Mouse (Mus musculus) right cerebral cortex, postnatal 14 days (tissue): Measurements from ENCODE around the gene Hnrnpa1.
"Not testable (repeated sequence)": the region's sequence is repeated elsewhere in the genome, so short reads cannot be mapped to it uniquely, and the experiment has no call there.

ENCODE experiments used
- DNase-seq: peaks from one replicate; pipeline ENCODE4 v3.0.0; 2022

Hnrnpa1 gene

DNA sequence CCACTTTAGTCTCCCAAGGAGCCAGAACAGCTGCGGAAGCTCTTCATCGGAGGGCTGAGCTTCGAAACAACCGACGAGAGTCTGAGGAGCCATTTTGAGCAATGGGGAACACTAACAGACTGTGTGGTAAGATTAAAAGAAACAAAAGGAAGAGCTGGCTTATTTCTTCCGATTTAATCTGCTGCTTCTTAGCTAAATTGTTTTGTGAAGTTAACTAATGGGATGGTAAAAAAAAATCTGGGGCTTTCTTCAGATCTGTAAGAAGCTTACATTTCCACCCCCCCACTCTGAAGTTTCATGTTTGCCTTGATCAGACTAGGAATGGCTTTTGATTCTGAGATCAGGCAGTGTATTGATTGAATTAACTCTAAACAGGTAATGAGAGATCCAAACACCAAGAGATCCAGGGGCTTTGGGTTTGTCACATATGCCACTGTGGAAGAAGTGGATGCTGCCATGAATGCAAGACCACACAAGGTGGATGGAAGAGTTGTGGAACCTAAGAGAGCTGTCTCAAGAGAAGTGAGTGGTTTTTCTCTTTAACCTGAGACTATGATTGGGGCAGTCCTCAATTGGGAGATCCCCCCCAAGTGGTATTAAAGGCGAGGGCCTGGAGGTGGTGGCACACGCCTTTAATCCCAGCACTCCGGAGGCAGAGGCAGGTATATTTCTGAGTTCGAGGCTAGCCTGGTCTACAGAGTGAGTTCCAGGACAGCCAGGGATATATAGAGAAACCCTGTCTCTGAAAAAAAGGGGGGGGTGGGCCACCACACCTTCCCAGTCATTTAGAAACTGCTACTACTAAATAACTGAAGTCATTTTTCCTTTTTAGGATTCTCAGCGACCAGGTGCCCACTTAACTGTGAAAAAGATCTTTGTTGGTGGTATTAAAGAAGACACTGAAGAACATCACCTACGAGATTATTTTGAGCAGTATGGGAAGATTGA, 1.1 kb downstream of the Hnrnpa1 start:
- not testable (repeated sequence) for DNase-seq

DNA sequence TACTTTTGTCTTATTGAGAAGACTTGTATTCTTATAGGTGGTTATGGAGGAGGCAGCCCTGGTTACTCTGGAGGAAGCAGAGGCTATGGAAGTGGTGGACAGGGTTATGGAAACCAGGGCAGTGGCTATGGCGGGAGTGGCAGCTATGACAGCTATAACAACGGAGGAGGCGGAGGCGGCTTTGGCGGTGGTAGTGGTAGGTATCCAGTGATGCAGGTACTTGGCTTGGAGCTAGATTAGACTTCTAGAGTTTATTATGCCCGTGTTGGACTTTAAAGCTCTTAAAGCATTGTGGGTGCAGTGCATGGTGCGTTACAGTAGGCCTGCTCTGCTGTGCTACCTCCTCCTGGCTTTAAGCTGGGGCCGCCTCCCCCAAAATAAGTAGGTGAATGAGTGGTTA, 2.7 kb downstream of the Hnrnpa1 start:
- no peak for DNase-seq

DNA sequence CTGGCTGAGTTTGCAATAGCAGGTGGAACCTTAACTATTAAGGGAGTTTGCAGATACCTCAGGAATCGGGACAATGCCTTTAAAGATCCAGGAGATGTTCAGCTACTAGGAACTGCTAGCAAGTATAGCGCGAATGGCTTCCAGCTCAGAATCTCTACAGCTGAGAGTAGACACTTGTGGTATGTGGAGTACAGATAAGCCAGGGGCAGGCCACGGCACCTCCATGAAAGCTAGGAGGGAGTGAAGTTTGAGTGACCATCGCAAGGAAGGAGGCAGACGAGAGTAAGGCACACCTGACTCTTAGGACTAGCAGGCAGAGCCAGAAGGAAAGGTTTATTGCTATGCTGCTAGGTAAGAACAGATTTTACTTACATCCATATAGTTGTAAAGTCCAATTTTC, 5.4 kb downstream of the Hnrnpa1 start:
- no peak for DNase-seq

DNA sequence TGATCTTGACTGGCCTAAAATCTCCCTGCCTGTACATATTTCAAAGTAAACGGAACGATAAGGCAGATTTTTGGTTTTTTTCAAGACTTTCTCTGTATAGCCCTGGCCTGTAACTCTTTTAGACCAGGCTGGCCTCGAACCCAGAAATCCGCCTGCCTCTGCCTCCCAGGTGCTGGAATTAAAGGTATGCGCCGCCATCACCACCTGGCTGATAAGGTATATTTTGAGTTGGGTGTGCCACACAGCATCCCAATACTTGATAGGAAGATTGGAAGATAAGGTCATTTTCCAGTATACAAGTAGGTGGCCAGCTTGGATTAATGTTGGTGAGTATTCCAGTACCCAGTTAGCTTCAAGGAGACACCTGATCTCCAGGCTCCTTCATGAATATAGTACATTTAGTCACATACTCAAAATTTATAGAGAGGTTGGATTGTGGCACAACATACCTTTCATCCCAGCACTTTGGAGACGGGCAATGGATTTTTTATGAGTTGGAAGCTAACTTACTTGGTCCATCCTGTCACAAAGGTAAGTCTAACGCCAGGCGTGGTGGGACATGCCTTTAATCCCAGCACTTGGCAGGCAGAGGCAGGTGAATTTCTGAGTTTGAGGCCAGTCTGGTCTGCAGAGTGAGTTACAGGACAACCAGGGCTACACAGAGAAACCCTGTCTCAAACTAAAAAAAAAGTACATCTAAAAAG, 7.0 kb downstream of the Hnrnpa1 start:
- no peak for DNase-seq

DNA sequence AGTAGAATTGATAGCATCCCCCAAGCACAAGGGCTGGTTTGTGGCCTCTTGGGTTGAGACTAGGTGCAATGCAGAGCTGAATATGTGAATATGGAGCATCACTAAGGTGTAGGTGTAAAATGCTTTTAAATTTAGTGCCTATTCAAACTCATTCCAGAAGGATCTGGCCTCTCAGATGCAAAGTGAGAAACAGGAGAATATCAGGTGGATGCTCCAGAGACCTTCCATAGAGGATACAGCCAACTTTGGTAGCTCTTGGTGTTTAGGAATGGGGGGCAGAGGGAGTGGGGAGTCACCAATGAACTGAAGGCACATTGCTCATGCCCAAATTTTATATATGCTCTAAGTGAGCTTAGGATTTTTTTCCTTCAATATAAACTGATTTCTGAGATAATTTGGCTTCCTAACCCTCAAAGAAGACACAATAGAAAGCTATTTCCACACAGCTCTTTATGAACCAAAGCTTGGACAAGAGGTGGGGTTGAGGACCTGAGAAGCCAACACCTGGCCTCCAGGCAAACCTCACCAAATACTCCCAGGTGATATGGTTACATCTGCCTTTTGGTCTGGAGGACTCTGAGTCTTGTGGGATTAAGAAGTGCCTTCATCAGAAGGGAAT, 7.7 kb downstream of the Hnrnpa1 start:
- DNase-seq = no peak

DNA sequence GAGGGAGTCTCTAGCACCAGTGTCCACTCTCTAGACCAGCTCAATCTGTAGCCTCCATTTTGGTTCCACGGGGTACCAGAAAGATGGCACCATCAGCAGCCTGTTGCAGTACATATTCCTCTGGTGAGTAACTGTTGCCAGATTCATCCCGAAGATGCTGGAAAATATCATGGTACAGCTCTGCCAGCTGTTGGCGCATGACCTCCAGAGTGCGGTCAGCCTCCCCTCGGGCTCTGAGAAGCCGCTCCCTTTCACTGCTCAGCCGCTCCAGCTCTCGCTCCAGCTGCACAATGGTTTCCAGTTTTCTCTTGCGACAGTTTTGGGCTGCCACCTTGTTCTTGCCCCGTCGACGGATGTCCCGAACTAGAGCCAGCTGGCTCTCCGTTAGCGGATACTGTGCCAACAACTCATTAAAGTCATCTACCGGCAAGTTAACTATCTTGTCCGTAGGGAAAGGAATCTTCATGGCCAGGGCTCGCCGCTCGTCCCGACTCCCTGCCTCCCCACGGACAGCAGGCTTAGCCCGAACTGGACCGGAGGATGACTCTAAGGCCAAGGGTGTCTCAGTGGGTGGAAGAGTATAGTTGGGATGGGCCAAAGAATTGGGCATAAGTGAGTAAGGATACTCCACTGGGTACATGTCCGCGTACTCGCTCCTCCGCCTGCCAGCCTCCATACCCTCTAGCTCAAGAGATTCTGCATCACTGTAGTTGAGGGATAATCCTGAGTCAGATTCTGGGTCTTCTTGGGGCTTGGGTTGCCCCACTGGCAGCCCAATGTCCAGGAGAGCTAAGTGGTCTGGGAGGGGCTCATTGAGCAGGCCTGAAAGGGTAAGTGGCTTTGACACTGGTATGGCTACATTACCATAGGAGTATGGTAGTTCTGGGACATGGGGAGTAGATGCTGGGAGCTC, 8.4 kb downstream of the Hnrnpa1 start:
- DNase-seq = no peak

DNA sequence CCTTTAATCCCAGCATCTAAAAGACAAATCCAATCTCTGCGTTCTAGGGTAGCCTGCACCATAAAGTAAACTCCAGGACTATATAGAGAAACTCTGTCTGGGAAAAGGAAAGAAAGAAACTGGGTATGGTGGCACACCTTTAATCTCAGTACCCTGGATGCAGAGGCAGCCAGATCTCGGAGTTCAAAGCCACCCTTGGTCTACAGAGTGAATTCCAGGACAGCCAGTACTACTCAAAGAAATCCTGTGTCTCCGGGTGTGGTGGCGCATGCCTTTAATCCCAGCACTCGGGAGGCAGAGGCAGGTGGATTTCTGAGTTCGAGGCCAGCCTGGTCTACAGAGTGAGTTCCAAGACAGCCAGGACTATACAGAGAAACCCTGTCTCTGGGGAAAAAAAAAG, 9.3 kb downstream of the Hnrnpa1 start:
- not testable (repeated sequence) for DNase-seq

DNA sequence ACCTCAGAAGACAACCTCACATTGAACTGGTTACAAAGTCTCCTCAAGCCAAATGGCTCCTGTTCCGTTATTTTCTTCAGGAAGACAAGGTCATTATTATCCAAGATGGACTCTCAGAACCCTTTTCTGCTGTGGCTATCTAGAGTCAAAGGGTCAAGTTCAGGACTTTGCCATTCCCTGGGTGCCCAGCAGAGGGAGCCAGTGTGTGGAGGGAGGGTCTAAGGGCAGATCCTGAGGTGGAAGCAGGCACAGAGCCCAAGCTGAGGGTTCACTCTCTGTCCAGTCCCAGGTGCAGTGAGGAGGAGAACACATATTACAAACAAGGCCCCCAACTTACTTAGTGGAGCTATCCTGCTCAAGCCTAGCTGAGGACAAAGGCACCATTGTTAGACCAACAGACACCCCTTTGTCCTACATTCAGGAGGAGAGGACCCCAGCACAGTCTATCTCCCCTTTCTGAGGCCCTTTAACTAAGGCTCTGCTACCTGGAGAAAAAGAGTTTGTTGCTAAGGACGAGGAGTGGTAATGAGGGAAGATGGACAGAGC, 10.0 kb downstream of the Hnrnpa1 start:
- peak; percentile 51 for DNase-seq

DNA sequence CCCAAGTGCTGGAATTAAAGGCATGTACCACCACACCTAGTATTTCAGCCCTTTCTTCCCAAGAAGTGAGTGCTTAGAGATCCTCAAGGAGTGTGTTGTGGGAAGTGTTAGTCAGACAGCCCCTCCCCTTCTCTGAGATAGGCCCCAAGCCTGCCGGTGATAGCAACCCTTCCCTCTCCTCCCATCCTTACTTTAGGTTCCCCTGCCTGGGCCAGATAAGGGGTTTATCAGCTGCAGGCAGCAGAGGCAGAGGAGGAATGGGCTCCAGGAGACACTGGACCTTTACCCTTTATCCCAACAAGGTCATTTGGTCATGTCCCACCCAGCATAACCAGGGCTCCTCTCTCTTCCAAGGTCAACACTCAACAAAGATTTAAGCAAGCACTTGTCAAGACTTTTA, 11.4 kb downstream of the Hnrnpa1 start:
- no peak for DNase-seq

DNA sequence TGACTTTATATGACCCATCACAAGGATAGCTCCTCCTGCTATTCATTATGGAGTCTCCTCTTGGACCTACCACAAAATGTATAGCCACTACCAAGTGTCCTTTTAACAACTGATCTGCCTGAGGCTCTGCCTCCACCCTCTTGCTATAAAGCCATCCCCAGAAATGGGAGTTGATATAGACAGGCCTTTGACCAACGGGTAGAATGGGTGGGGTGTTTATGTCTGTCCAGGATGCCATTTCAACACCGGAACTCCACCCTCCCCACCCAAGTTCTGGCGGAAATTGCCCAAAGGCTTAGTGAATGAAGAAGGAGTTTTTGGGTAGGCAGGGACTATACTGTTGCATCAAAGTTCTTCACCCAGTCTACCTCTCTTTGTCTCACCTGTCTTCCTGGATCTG, 12.4 kb downstream of the Hnrnpa1 start:
- no peak for DNase-seq

DNA sequence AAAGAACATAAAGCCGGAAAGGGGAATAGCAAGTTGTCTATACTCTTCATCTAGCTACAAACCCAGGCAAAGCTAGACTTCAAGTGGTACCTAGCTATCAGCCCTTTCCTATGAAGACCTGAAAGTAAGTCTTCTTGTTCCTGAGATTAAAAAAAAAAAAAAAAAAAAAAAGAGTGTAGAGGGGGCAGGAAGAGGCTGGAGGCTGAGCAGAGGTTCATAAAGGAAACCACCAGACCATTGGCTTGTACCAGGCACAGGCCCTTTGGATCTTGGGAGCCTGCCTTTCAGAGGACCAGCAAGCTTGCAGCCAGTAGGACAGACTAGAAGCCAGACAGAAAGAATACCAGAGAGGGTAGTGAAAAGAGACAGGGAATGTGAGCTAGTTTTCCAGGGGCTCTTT, 13.1 kb downstream of the Hnrnpa1 start:
- no peak for DNase-seq

DNA sequence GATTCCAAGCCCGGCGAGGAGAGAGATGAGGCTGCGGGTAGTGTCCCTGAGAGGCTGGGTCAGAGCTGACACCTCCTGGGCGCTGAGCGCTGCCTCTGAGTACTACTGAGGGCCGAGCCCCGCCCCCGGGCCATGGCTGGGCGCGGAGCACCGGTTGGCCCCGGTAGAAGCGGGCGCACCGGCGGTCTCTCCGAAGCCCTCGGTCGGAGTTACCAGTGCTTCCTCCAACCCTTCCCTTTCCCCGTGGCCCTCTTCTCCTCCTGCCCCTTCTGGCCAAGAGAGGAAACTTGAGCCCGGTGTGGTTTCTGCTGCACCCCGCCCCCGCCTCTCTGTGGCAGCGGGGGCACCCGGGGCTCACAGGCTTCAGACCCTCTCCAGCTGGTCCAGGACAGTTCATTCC, 14.9 kb downstream of the Hnrnpa1 start:
- no peak for DNase-seq

DNA sequence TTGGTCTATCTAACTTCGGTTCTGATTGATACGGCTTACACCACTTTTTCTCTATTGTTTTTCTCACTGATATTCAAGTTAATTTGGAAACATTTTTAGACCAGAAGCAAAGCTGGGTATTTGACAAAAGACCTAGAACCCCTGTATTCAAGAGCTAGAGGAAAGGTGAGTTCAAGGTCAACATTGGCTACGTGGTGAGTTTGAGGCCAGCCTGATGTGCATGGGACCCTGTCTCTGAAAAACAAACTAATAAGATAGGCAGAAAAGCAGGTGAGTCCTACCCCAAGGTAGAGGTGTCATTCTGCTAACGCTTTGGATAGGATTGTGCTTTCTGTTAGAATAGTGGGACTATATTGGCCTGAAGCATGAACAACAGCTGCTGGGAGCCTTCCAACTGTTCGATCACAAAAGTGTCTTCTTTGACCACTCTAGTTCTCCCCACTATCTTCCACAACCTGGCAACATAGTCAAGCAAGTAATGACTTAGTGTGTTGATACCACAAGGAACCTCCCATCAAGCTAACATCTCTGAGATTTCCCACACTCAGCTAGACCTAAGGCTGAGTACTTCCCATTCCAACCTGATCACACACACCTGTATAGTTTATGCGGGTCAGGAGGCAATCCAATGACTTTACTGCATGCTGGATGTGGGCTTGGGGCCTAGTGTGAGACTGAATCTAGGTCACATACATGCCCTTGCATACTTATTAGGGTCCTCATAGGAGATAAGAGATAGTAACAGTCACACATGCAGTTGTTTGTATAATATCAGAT, 16.2 kb downstream of the Hnrnpa1 start:
- DNase-seq = no peak

DNA sequence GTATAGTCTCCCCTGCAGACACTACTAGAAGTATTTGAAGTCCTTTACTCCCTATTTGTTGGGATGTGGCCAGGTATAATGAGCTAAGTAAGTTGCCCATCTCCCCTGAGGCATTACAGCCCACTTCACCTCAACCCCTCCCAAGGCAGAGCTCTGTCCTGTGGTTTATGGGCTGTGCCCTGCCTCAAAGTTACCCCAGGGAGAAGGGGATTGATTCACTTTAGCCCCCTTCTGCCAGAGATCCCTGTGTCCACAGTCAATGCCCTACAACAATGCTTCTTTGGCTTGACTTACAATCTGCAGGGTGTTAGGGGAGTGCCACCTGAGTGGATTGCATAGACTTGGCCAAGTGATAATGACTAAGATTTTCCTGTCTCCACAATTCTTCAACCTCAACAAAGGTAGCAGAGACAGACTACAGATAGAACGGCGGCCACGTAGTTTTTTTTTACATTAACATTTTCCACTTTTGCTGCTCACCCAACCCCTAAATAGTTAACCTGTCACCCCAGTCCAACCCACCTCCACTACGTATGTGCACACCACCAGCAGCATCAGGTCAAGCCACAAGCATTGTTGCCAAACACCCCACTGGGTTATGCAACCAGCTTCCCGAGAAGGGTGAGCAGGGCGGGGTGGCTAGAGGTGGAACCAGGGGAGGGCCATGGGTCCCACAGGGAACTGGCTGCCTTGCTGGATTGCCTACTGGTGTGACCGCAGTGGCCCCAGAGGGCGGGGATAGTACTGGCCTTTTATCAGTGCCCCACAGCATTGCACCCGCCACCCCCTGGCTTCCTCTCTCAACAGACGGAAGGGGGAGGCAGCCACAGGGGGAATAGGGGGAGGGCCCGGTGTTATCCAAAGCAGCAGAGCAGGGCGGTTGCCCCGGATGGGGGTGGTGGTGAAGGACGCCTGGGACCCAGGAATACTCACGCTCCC, 17.8 kb downstream of the Hnrnpa1 start, which contains the start of gene Nfe2:
Nfe2 (minus strand) TSS at position 614 of the 939 bp plus-strand sequence.
- no peak for DNase-seq

DNA sequence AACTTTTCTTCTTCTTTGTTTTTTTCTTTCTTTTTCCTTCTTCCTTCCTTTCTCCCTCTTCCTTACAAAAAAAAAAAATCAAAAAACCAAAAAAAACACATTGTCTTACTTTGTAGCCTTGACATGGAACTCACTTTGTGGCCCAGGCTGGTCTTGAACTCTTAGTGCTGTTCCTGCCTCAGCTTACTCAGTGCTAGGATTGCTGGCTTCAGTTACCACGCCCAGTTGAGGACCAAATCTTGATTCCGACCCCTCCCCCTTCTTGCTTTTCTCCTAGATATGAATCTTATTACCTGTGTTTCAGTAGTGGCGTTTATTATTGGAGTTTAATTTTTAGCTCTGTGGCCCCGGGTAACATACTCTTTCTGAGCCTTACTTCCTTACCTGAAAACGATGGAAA, 18.9 kb downstream of the Hnrnpa1 start:
- no peak for DNase-seq

DNA sequence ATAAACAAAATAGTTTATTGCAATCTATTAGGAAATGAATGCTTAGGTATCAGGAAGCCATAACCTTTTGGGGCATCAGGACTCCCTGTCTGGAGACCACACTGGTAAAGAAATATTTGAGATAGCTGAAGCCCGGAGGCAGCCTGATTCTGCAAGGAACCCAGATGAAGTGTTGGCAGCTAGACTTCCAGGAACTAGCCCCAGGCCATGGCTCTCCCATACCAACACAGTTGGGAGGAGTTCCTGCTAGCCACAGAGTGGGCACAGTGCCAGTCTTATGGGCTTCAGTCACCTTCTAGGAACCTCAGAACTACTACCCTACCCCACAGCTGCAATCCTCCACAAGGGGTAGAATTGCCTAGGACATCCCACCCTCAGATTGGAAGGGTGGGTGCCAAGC, 19.8 kb downstream of the Hnrnpa1 start:
- no peak for DNase-seq

DNA sequence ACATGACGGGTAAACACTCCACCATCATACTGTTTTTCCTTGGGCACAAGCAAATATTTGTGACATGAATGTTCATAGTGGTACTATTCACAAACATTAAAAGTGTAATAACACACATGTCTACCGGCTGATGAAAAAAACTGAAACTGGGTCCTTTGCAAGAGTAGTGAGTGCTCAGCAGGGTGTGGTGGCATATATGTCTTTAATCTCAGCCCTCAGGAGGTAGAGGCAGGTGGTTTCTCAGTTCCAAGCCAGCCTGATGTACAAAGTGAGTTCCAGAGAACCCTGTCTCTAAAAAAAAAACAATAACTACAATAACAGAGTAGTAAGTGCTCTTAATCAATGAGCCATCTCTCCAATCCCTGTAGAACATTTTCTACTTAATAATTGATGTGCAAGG, 24.6 kb downstream of the Hnrnpa1 start:
- DNase-seq = no peak

DNA sequence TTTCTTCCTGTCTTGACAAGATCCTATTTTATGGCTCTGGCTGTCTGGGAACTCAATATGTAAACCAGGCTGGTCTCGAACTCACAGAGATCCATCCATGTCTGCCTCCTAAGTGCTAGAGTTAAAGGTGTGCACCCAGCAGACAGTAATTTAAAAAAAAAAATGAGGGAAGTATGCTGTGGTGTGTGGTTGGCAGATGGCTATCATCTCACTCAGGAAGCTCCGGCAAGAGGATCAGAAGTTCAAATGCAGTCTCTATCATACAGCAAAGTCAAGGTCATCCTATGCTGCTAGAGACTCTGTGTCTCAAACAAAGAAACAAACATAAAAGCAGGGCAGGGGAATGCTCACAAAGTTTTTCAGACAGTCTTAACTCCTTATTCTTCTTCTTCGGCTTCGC, 28.7 kb downstream of the Hnrnpa1 start:
- DNase-seq = no peak

DNA sequence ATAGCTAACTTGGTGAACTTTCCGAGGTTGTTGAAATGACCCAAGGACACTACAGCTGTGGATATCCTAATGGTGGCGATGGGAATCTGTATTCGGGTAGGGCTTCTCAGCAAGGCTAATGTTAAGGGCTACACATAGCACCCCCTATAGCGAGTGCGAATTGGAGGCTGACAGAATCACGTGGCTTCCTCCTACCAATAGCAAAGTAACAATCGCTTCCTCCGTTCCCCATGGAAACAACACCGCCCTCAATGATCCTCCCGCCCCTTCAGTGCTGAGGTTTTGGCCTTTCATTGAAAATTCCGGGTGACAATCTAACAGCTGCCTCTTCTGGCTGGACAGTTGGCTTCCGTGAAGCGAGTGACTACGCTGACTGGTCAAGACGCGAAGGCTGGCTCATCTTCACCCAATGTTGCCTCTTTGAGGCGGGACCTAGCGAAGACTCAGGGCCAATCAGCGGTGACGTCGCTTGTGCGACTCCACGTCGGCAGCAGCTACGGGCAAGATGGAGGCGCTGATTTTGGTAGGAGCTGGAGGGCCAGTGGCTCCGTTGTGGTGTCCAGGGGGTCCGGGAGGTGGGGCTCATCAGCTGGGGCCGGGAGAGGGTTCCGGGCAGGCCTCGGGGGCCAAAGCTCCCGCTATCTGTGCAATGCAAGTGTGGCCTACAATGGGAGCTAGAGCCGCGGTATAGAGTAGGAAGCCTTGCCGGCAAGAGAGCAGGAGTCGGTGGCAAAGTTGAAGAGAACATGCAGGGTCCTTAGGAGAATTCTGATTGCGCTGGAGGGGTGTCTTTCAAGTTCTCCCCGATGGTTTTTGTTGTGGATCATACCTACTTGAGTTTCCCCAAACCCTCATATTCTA, 32.4 kb downstream of the Hnrnpa1 start, which contains the start of gene Copz1:
Copz1 (plus strand) TSS at position 296 of the 861 bp plus-strand sequence.
- peak; percentile 94 for DNase-seq
